Mouse (Mus musculus) heart, adult 2 months (tissue): ENCODE measurements at regions not wholly inside any gene's neighbourhood (a gene's known extent, or its start where the extent isn't known, plus 50 kb on each side); places are given as distances from the start of the nearest gene placed in this dataset.

Experiments used
- DNase-seq, 2 experiments: peaks; one replicate each; pipeline ENCODE4 v3.0.0; 2021
- H3K27ac ChIP-seq: fragments of 200-600 bp; 2 replicates; pipeline ENCODE4 v1.8.1; 2022
- H3K27me3 ChIP-seq: fragments of 200-500 bp; 2 replicates; pipeline ENCODE4 v1.6.1; 2012; ENCODE audit warnings: mild to moderate bottlenecking, low read length, inconsistent platforms, mixed read lengths; ENCODE audit not compliant: control insufficient read depth, insufficient read depth
- H3K36me3 ChIP-seq: fragments of 200-500 bp; 2 replicates; pipeline ENCODE4 v1.6.1; 2012; ENCODE audit warnings: low read length, inconsistent platforms; ENCODE audit not compliant: control insufficient read depth, insufficient read depth
- H3K4me1 ChIP-seq: fragments of 200-500 bp; 2 replicates; pipeline ENCODE4 v1.6.1; 2011; ENCODE audit warnings: low read length; ENCODE audit not compliant: control insufficient read depth, insufficient read depth
- H3K4me3 ChIP-seq: fragments of 200-600 bp; 2 replicates; pipeline ENCODE4 v1.8.1; 2022
- H3K79me2 ChIP-seq: fragments of 200-500 bp; replicated peaks from 2 replicates; pipeline ENCODE4 v1.6.1; 2012; ENCODE audit warnings: mild to moderate bottlenecking, inconsistent platforms, low read length, moderate library complexity, mixed read lengths; ENCODE audit not compliant: control insufficient read depth, insufficient read depth
- H3K9ac ChIP-seq: fragments of 200-500 bp; 2 replicates; pipeline ENCODE4 v1.6.1; 2012; ENCODE audit warnings: low read depth, mild to moderate bottlenecking, control low read depth, inconsistent platforms, low read length, mixed read lengths
- CTCF ChIP-seq: fragments of 200-600 bp; IDR thresholded peaks from 2 replicates; pipeline ENCODE4 v1.8.1; 2022; ENCODE audit warnings: antibody characterized with exemption, mild to moderate bottlenecking, moderate library complexity
- EP300 ChIP-seq: fragments of 200-500 bp; IDR thresholded peaks from 2 replicates; pipeline ENCODE4 v1.6.1; 2011; ENCODE audit warnings: low read depth, low read length, control low read depth; ENCODE audit not compliant: insufficient read depth
- POLR2A ChIP-seq: fragments of 200-500 bp; IDR thresholded peaks from 2 replicates; pipeline ENCODE4 v1.6.1; 2011; ENCODE audit warnings: mild to moderate bottlenecking, low read depth, low read length, control low read depth; ENCODE audit not compliant: insufficient read depth
- WGBS: fragments of 180-500 bp; shearing (Covaris S2); methylation state at CpG from one replicate; pipeline ENCODE4 v1.1.7; 2018; 5-methylcytosine and 5-hydroxymethylcytosine counted together
- intact Hi-C: fragments of 180-260 bp; cut with DNase I; formaldehyde crosslinking; loops from one replicate; pipeline ENCODE4 v1.15.1; 2025

GRCm38 (mm10) chr6:78899952-78900351 is 431.3 kb upstream of the Reg3g start:
- Histone ChIP-seq H3K79me2 (no peaks in the 10 kb centered on the region), H3K4me1 (no peaks in the 10 kb centered on the region), H3K9ac (no peak overlapping the region), H3K27ac (no peak overlapping the region), H3K27me3 (no peaks in the 10 kb centered on the region), H3K36me3 (no peaks in the 10 kb centered on the region), H3K4me3 (no peak overlapping the region)
- intact Hi-C loops = no loop called here
- 3% methylated on average over 2 of the region's 2 CpGs for WGBS
- no peak for DNase-seq
- TF ChIP-seq CTCF (peak; percentile 76), EP300 (no peak), POLR2A (no peak)

GRCm38 (mm10) chr6:78892730-78893129 is 424.1 kb upstream of the Reg3g start:
- no peak for DNase-seq
- H3K9ac ChIP-seq = no peak overlapping the region
- no peaks in the 10 kb centered on the region for H3K36me3 ChIP-seq
- no peak for TF ChIP-seq EP300
- no peak for TF ChIP-seq CTCF
- no peak for TF ChIP-seq POLR2A
- intact Hi-C loops = no loop called here
- no peak overlapping the region for H3K27ac ChIP-seq
- no peaks in the 10 kb centered on the region for H3K27me3 ChIP-seq
- no peak overlapping the region for H3K4me3 ChIP-seq
- no peaks in the 10 kb centered on the region for H3K4me1 ChIP-seq
- H3K79me2 ChIP-seq = no peaks in the 10 kb centered on the region
- 62% methylated on average over 3 of the region's 3 CpGs for WGBS

DNA sequence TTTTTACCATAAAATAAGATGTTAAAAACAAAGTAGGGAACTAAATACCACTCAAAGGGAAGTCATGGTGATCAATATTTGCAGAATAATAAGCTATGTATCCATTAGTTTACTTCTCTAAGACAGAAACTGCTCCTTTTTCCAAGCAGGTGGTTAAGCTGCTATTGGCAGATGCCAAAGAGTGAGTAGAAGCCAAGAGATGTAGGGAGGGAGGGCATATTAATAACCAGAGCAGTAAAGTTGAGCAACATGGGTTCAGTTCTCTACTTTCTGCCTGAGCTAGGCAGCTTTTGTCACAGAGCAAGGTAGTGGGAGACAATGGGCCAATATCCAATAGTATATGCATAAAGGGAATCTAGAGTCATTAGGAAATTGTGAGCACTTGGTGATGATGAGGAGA is 394.4 kb upstream of the Reg3g start:
- intact Hi-C loops = no loop called here
- Histone ChIP-seq H3K36me3 (no peaks in the 10 kb centered on the region), H3K27ac (no peak overlapping the region), H3K27me3 (no peaks in the 10 kb centered on the region), H3K79me2 (no peaks in the 10 kb centered on the region), H3K9ac (no peak overlapping the region), H3K4me1 (no peaks in the 10 kb centered on the region), H3K4me3 (no peak overlapping the region)
- TF ChIP-seq EP300 = no peak
- TF ChIP-seq CTCF = no peak
- TF ChIP-seq POLR2A = no peak
- no peak for DNase-seq

DNA sequence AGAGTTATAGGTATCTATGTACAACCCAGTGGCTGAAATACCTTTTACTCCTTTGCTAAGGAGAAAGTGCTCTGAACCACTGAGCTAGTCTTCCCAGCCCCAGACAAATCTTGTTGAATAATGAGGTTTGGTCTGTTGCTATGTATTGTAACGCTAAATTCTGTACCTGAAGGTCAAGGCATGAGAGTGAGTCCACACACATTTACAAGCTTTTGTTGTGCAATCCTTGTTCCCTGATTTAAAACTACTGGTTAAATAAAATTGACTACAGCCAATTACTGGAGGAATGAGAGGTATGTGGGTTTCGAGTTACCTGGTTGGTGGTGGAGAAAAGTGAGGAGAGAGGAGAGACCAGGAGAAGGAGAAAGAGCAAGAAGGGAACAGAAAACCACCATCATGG is 372.6 kb upstream of the Reg3g start:
- no peak overlapping the region for H3K4me3 ChIP-seq
- WGBS = 52% methylated on average over 2 of the region's 2 CpGs
- TF ChIP-seq EP300 (no peak), CTCF (no peak), POLR2A (no peak)
- no peak overlapping the region for H3K9ac ChIP-seq
- H3K4me1 ChIP-seq = no peaks in the 10 kb centered on the region
- H3K27me3 ChIP-seq = no peaks in the 10 kb centered on the region
- intact Hi-C loops = no loop called here
- no peaks in the 10 kb centered on the region for H3K79me2 ChIP-seq
- no peak for DNase-seq
- H3K27ac ChIP-seq = no peak overlapping the region
- H3K36me3 ChIP-seq = no peaks in the 10 kb centered on the region

- intact Hi-C loops = no loop called here
- Histone ChIP-seq H3K9ac (no peak overlapping the region), H3K27ac (no peak overlapping the region), H3K79me2 (no peaks in the 10 kb centered on the region), H3K27me3 (no peaks in the 10 kb centered on the region), H3K4me3 (no peak overlapping the region), H3K36me3 (no peaks in the 10 kb centered on the region), H3K4me1 (no peaks in the 10 kb centered on the region)
- WGBS = 36% methylated on average over 6 of the region's 6 CpGs
- TF ChIP-seq EP300 (no peak), POLR2A (no peak), CTCF (no peak)
- DNase-seq = no peak
These were observed 357.4 kb upstream of the Reg3g start for GRCm38 (mm10) chr6:78825901-78826629.

DNA sequence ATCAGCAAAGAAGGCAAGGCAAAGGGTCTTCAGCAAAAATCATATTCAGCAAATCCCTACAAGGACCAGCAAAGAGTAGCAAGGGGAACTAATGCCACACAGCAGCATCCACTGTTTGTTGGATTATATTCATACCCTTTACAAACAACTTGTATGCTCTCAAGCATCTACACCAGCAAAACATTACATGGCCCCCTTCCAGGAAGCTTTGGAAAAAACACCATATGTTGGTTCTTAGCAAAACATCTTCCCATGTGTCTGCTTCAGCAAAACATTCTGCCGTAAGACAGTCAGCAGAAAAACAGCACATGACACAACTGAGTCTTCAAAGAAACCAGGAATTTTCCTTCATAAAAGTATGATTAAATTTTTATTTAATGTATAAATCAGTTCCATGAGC is 352.6 kb upstream of the Reg3g start:
- WGBS = 85% methylated on average over 1 of the region's 1 CpGs
- H3K79me2 ChIP-seq = no peaks in the 10 kb centered on the region

More for the DNA sequence above, 352.6 kb upstream of the Reg3g start:
- Histone ChIP-seq H3K4me1 (no peaks in the 10 kb centered on the region), H3K4me3 (no peak overlapping the region), H3K36me3 (no peaks in the 10 kb centered on the region), H3K27ac (no peak overlapping the region), H3K27me3 (no peaks in the 10 kb centered on the region), H3K9ac (no peak overlapping the region)
- intact Hi-C loops = no loop called here
- DNase-seq = no peak
- TF ChIP-seq POLR2A (no peak), CTCF (no peak), EP300 (no peak)
